Mouse (Mus musculus) CH12.LX (cell line): Measurements from ENCODE around the gene Ttyh2. TPM values are rescaled to one million over a fixed set of nuclear protein-coding genes. Genes with fewer than 3 reads are reported as not detected.
A peak's percentile ranks its signal among the peaks of the same experiment; 100 is the strongest.

Source experiments
- DNase-seq: peaks from one replicate; pipeline ENCODE4 v3.0.0-alpha.2; 2013; ENCODE audit errors: extremely low read depth
- H3K27ac ChIP-seq: 2 replicates; pipeline ENCODE4 v1.5.1; 2012; ENCODE audit warnings: low read depth, mild to moderate bottlenecking, control low read depth, moderate library complexity; ENCODE audit not compliant: insufficient read depth
- H3K27me3 ChIP-seq: replicated peaks from 2 replicates; pipeline ENCODE3; 2012; ENCODE audit warnings: inconsistent platforms
- H3K36me3 ChIP-seq, 2 experiments: replicated peaks in 1 of 2; 2 replicates each; pipeline versions ENCODE3 to v1.6.1; 2012; ENCODE audit warnings: inconsistent platforms in 1 of 2, low read length in 1 of 2, mild to moderate bottlenecking in 1 of 2, mixed read lengths in 1 of 2, moderate library complexity in 1 of 2; ENCODE audit not compliant: control insufficient read depth in 1 of 2, insufficient read depth in 1 of 2
- H3K4me1 ChIP-seq, 2 experiments: 2 replicates each; pipeline ENCODE4 v1.6.1; 2012; ENCODE audit warnings: inconsistent platforms in 1 of 2, moderate library complexity in 1 of 2; ENCODE audit not compliant: insufficient read depth in 2 of 2, control insufficient read depth in 1 of 2
- H3K4me2 ChIP-seq: 2 replicates; pipeline ENCODE4 v1.6.1; 2012; ENCODE audit warnings: low read depth, mild to moderate bottlenecking, control low read depth; ENCODE audit not compliant: poor library complexity, insufficient read depth, severe bottlenecking
- H3K4me3 ChIP-seq, 3 experiments: fragments of 150-350 bp in 1 of 3; sonication (generic) in 1 of 3; replicated peaks in 1 of 3; 2 replicates each; pipeline versions ENCODE3 to v1.5.1; 2011 to 2012; ENCODE audit warnings: low read depth in 2 of 3, low read length in 2 of 3, mild to moderate bottlenecking in 2 of 3, moderate library complexity in 2 of 3, control low read depth in 1 of 3, improper control_type of control experiment in 1 of 3, inconsistent platforms in 1 of 3, mixed read lengths in 1 of 3; ENCODE audit not compliant: poor library complexity in 1 of 3
- H3K79me2 ChIP-seq: replicated peaks from 2 replicates; pipeline ENCODE4 v1.6.1; 2012; ENCODE audit warnings: mild to moderate bottlenecking, moderate library complexity; ENCODE audit not compliant: control insufficient read depth, poor library complexity, insufficient read depth, severe bottlenecking; ENCODE audit errors: extremely low read depth
- H3K9ac ChIP-seq: 2 replicates; pipeline ENCODE4 v1.6.1; 2012; ENCODE audit warnings: low read depth, mild to moderate bottlenecking, control low read depth, moderate library complexity; ENCODE audit not compliant: insufficient read depth
- H3K9me3 ChIP-seq: replicated peaks from 2 replicates; pipeline ENCODE3; 2012; ENCODE audit warnings: low read length, inconsistent platforms, mixed read lengths
- BHLHE40 ChIP-seq: IDR thresholded peaks from 2 replicates; pipeline ENCODE4 v1.6.1; 2011; ENCODE audit warnings: mild to moderate bottlenecking, low read depth, low read length, improper control_type of control experiment
- CHD2 ChIP-seq: IDR thresholded peaks from 2 replicates; pipeline ENCODE4 v1.6.1; 2011; ENCODE audit warnings: low read length, improper control_type of control experiment
- CTCF ChIP-seq, 2 experiments: IDR thresholded peaks in 1 of 2; conservative IDR thresholded peaks in 1 of 2; 2 replicates each; pipeline ENCODE4 v1.5.1; 2011 to 2012; ENCODE audit warnings: low read depth in 2 of 2, low read length in 2 of 2, improper control_type of control experiment in 1 of 2, inconsistent platforms in 1 of 2, mild to moderate bottlenecking in 1 of 2, moderate library complexity in 1 of 2
- E2F4 ChIP-seq: IDR thresholded peaks from 2 replicates; pipeline ENCODE4 v1.6.1; 2011; ENCODE audit warnings: low read depth, low read length, improper control_type of control experiment; ENCODE audit not compliant: insufficient replicate concordance
- ELF1 ChIP-seq: IDR thresholded peaks from 2 replicates; pipeline ENCODE4 v1.6.1; 2014; ENCODE audit warnings: low read depth, mild to moderate bottlenecking, inconsistent platforms, low read length, improper control_type of control experiment
- EP300 ChIP-seq: IDR thresholded peaks from 2 replicates; pipeline ENCODE4 v1.6.1; 2011; ENCODE audit warnings: low read length, improper control_type of control experiment
- ETS1 ChIP-seq: conservative IDR thresholded peaks from 2 replicates; pipeline ENCODE4 v1.6.1; 2012; ENCODE audit warnings: low read depth, mild to moderate bottlenecking, inconsistent platforms, low read length, improper control_type of control experiment, moderate library complexity
- GABPA ChIP-seq: IDR thresholded peaks from 2 replicates; pipeline ENCODE4 v1.6.1; 2012; ENCODE audit warnings: low read depth, low read length, improper control_type of control experiment, inconsistent platforms; ENCODE audit not compliant: insufficient replicate concordance
- HCFC1 ChIP-seq: IDR thresholded peaks from 2 replicates; pipeline ENCODE4 v1.6.1; 2012; ENCODE audit warnings: low read depth, mild to moderate bottlenecking, inconsistent platforms, low read length, improper control_type of control experiment
- IRF4 ChIP-seq: IDR thresholded peaks from 2 replicates; pipeline ENCODE4 v1.6.1; 2014; ENCODE audit warnings: low read depth, mild to moderate bottlenecking, inconsistent platforms, low read length, improper control_type of control experiment
- JUN ChIP-seq: IDR thresholded peaks from 2 replicates; pipeline ENCODE4 v1.6.1; 2011; ENCODE audit warnings: low read depth, mild to moderate bottlenecking, low read length, improper control_type of control experiment, moderate library complexity; ENCODE audit not compliant: insufficient read depth
- JUND ChIP-seq: conservative IDR thresholded peaks from 2 replicates; pipeline ENCODE4 v1.6.1; 2011; ENCODE audit warnings: low read depth, low read length, improper control_type of control experiment
- KAT2A ChIP-seq: IDR thresholded peaks from 2 replicates; pipeline ENCODE4 v1.6.1; 2012; ENCODE audit warnings: low read length, improper control_type of control experiment, inconsistent platforms; ENCODE audit not compliant: insufficient replicate concordance
- MAFK ChIP-seq: IDR thresholded peaks from 2 replicates; pipeline ENCODE4 v1.6.1; 2011; ENCODE audit warnings: low read length, improper control_type of control experiment; ENCODE audit not compliant: insufficient replicate concordance
- MAX ChIP-seq: IDR thresholded peaks from 2 replicates; pipeline ENCODE4 v1.6.1; 2011; ENCODE audit warnings: low read length, improper control_type of control experiment
- MAZ ChIP-seq: IDR thresholded peaks from 2 replicates; pipeline ENCODE4 v1.6.1; 2012; ENCODE audit warnings: low read depth, mild to moderate bottlenecking, inconsistent platforms, low read length, improper control_type of control experiment, moderate library complexity
- MEF2A ChIP-seq: IDR thresholded peaks from 2 replicates; pipeline ENCODE4 v1.6.1; 2014; ENCODE audit warnings: low read depth, mild to moderate bottlenecking, inconsistent platforms, low read length, improper control_type of control experiment, borderline replicate concordance
- MXI1 ChIP-seq: IDR thresholded peaks from 2 replicates; pipeline ENCODE4 v1.6.1; 2011; ENCODE audit warnings: mild to moderate bottlenecking, low read depth, low read length, improper control_type of control experiment
- MYC ChIP-seq: IDR thresholded peaks from 2 replicates; pipeline ENCODE4 v1.6.1; 2011; ENCODE audit warnings: low read depth, mild to moderate bottlenecking, improper control_type of control experiment, low read length
- NELFE ChIP-seq: IDR thresholded peaks from 2 replicates; pipeline ENCODE4 v1.6.1; 2011; ENCODE audit warnings: low read depth, low read length, improper control_type of control experiment
- NRF1 ChIP-seq: IDR thresholded peaks from 2 replicates; pipeline ENCODE4 v1.6.1; 2014; ENCODE audit warnings: low read depth, mild to moderate bottlenecking, inconsistent platforms, low read length, improper control_type of control experiment, moderate library complexity
- PAX5 ChIP-seq: IDR thresholded peaks from 2 replicates; pipeline ENCODE4 v1.6.1; 2012; ENCODE audit warnings: low read length, inconsistent platforms, mixed read lengths
- POLR2A ChIP-seq: IDR thresholded peaks from 2 replicates; pipeline ENCODE4 v1.6.1; 2011; ENCODE audit warnings: low read depth, mild to moderate bottlenecking, improper control_type of control experiment, low read length
- POLR2AphosphoS2 ChIP-seq: IDR thresholded peaks from 2 replicates; pipeline ENCODE4 v1.6.1; 2011; ENCODE audit warnings: low read depth, low read length, improper control_type of control experiment
- RAD21 ChIP-seq: IDR thresholded peaks from 2 replicates; pipeline ENCODE4 v1.6.1; 2011; ENCODE audit warnings: low read depth, mild to moderate bottlenecking, low read length, improper control_type of control experiment, moderate library complexity
- RCOR1 ChIP-seq: conservative IDR thresholded peaks from 2 replicates; pipeline ENCODE4 v1.6.1; 2012; ENCODE audit warnings: low read depth, mild to moderate bottlenecking, inconsistent platforms, low read length, improper control_type of control experiment
- SIN3A ChIP-seq: IDR thresholded peaks from 2 replicates; pipeline ENCODE4 v1.6.1; 2012; ENCODE audit warnings: low read length, improper control_type of control experiment, inconsistent platforms
- SMC3 ChIP-seq: IDR thresholded peaks from 2 replicates; pipeline ENCODE4 v1.6.1; 2011; ENCODE audit warnings: low read depth, low read length, improper control_type of control experiment
- TBP ChIP-seq: conservative IDR thresholded peaks from 2 replicates; pipeline ENCODE4 v1.6.1; 2011; ENCODE audit warnings: low read depth, low read length, improper control_type of control experiment
- TCF12 ChIP-seq: IDR thresholded peaks from 2 replicates; pipeline ENCODE4 v1.6.1; 2014; ENCODE audit warnings: low read depth, mild to moderate bottlenecking, inconsistent platforms, low read length, improper control_type of control experiment
- UBTF ChIP-seq: IDR thresholded peaks from 2 replicates; pipeline ENCODE4 v1.6.1; 2012; ENCODE audit warnings: low read depth, mild to moderate bottlenecking, inconsistent platforms, low read length, improper control_type of control experiment, moderate library complexity
- USF1 ChIP-seq: IDR thresholded peaks from 2 replicates; pipeline ENCODE4 v1.6.1; 2014; ENCODE audit warnings: low read depth, mild to moderate bottlenecking, inconsistent platforms, low read length, improper control_type of control experiment
- USF2 ChIP-seq: conservative IDR thresholded peaks from 2 replicates; pipeline ENCODE4 v1.6.1; 2011; ENCODE audit warnings: low read depth, low read length, improper control_type of control experiment
- ZC3H11A ChIP-seq: IDR thresholded peaks from 2 replicates; pipeline ENCODE4 v1.6.1; 2012; ENCODE audit warnings: low read depth, mild to moderate bottlenecking, inconsistent platforms, low read length, improper control_type of control experiment
- ZKSCAN1 ChIP-seq: IDR thresholded peaks from 2 replicates; pipeline ENCODE4 v1.6.1; 2012; ENCODE audit warnings: low read depth, inconsistent platforms, low read length, improper control_type of control experiment, borderline replicate concordance
- ZMIZ1 ChIP-seq: IDR thresholded peaks from 2 replicates; pipeline ENCODE4 v1.6.1; 2012; ENCODE audit warnings: low read depth, mild to moderate bottlenecking, inconsistent platforms, low read length, improper control_type of control experiment
- ZNF384 ChIP-seq: IDR thresholded peaks from 2 replicates; pipeline ENCODE4 v1.6.1; 2012; ENCODE audit warnings: low read depth, low read length, improper control_type of control experiment, inconsistent platforms
- dilution Hi-C: fragments of 300-500 bp; cut with MboI; formaldehyde crosslinking; loops from 2 replicates; pipeline ENCODE4 v1.14.3; 2020; ENCODE audit warnings: low sequenced_read_pairs; ENCODE audit not compliant: extremely low pct_unique_long_range_greater_than_20kb, extremely low pct_ligation_motif_present
- in situ Hi-C: fragments of 300-500 bp; cut with MboI; formaldehyde crosslinking; loops from 3 replicates; pipeline ENCODE4 v1.14.3; 2019; ENCODE audit warnings: low sequenced_read_pairs, low pct_ligation_motif_present, low pct_unique_long_range_greater_than_20kb, mixed read lengths
- polyA plus RNA-seq: library from polyadenylated mRNA; unstranded; fragments of >175 nt; gene quantifications from 2 replicates; pipeline ENCODE4 v1.2.1, GENCODE M21; 2012; ENCODE audit warnings: low read depth; ENCODE audit not compliant: insufficient read length
- total RNA-seq, 2 experiments: library from RNA; depleted of rRNA; stranded (reverse); fragments of 300-350 nt in 1 of 2; fragments of >200 nt in 1 of 2; gene quantifications; 2 replicates each; pipeline ENCODE4 v1.2.3; 2012 to 2014

Gene Ttyh2
- total and polyA plus RNA-seq, 3 experiments, result 0.82 to 2.4 (median 1.4) TPM

DNA sequence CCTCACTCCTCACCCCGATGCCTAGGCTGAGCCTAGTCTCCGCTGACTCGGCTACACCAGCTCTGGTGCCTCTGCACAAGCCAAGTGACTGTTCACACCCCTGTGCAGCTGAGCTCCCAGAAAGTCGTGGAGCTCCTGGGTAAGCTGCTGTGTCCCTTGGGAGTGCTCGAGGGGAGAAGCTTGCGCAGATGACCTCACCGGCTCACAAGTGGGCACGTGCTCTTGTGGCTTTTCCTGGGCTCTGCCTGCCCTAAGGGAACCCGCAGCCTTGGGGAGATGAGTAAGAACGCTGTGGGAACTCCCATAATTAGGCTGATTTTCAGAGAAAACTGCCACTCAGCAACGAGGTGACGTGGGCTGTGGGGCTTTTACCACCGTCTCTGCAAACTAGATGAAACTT lies 47.8 kb downstream of the Ttyh2 start:
- dilution Hi-C loops (no loop called here), in situ Hi-C loops (no loop called here)
- Histone ChIP-seq H3K79me2 (no peaks in the 10 kb centered on the region), H3K4me2 (no peak overlapping the region), H3K27me3 (peaks cover 17% of the 10 kb centered on the region), H3K9ac (no peak overlapping the region), H3K4me1 (peaks cover 12 to 18% of the 10 kb centered on the region in 2 experiments), H3K4me3 (no peak overlapping the region), H3K27ac (no peak overlapping the region), H3K36me3 (no peaks in the 10 kb centered on the region), H3K9me3 (peaks cover 8% of the 10 kb centered on the region)
- peak; percentile 75 for DNase-seq
- TF ChIP-seq RCOR1 (peak; percentile 73; the same call in 1 of the 2 replicates), ETS1 (peak; percentile 96), ZNF384 (no peak), BHLHE40 (peak; percentile 99), PAX5 (no peak), ELF1 (no peak), MEF2A (peak; percentile 28; the same call in 1 of the 2 replicates), TCF12 (no peak), POLR2AphosphoS2 (no peak), UBTF (no peak), EP300 (peak; percentile 62), NRF1 (peak; percentile 42; the same call in 1 of the 2 replicates), USF2 (no peak), JUN (peak; percentile 68; the same call in 1 of the 2 replicates), CHD2 (no peak), JUND (no peak), USF1 (peak; percentile 37), NELFE (no peak), ZC3H11A (no peak), ZMIZ1 (no peak), IRF4 (peak; percentile 72), MAZ (0 out of 2 replicates have a peak, but pooled peaks have one; percentile 42), MAFK (peak; percentile 47; the same call in 1 of the 2 replicates), SMC3 (no peak), MAX (peak; percentile 64), RAD21 (no peak), E2F4 (no peak), ZKSCAN1 (no peak), MYC (0 out of 2 replicates have a peak, but pooled peaks have one; percentile 29), GABPA (no peak), CTCF (conservative IDR thresholded peaks at IDR 0.05 in 1 of 2, IDR thresholded peaks at IDR 0.05 in 1 of 2; ENCODE audit: low read depth in 2 of 2, low read length in 2 of 2) (no peak), MXI1 (no peak), TBP (no peak), HCFC1 (no peak), POLR2A (no peak), SIN3A (0 out of 2 replicates have a peak, but pooled peaks have one; percentile 36), KAT2A (0 out of 2 replicates have a peak, but pooled peaks have one; percentile 35)
